Mouse (Mus musculus) cerebellum, adult 11-12 months (tissue): ENCODE results near the gene Hrasls.

Experiments
- DNase-seq: peaks from one replicate; pipeline ENCODE4 v3.0.0; 2022

The Hrasls gene

GRCm38 (mm10) chr16:29209605-29210411 lies at the start of gene Hrasls:
TSS of gene Hrasls (plus strand) at chr16:29209695.
- DNase-seq = peak; percentile 68

- no peak for DNase-seq
These were observed 47.2 kb upstream of the Hrasls start for GRCm38 (mm10) chr16:29162271-29162670.

- DNase-seq = no peak
These were observed 42.4 kb upstream of the Hrasls start for GRCm38 (mm10) chr16:29167051-29167450.

- no peak for DNase-seq
These were observed 37.8 kb upstream of the Hrasls start for GRCm38 (mm10) chr16:29171741-29172140.

- DNase-seq = no peak
These were observed 36.3 kb upstream of the Hrasls start for GRCm38 (mm10) chr16:29173201-29173600.

GRCm38 (mm10) chr16:29174831-29175350 lies 34.6 kb upstream of the Hrasls start:
- DNase-seq = no peak

- DNase-seq = peak; percentile 69
These were observed 16.6 kb upstream of the Hrasls start for GRCm38 (mm10) chr16:29192911-29193310.

GRCm38 (mm10) chr16:29193981-29194380 lies 15.5 kb upstream of the Hrasls start:
- DNase-seq = peak; percentile 86

GRCm38 (mm10) chr16:29195156-29195555 lies 14.3 kb upstream of the Hrasls start:
- no peak for DNase-seq

GRCm38 (mm10) chr16:29198461-29198860 lies 11.0 kb upstream of the Hrasls start:
- no peak for DNase-seq

- no peak for DNase-seq
These were observed 8.3 kb upstream of the Hrasls start for GRCm38 (mm10) chr16:29201146-29201545.

GRCm38 (mm10) chr16:29204875-29205274 lies 4.6 kb upstream of the Hrasls start:
- no peak for DNase-seq

- no peak for DNase-seq
These were observed 3.9 kb upstream of the Hrasls start for GRCm38 (mm10) chr16:29205581-29205980.

GRCm38 (mm10) chr16:29208841-29209240 lies 654 bp upstream of the Hrasls start:
- peak; percentile 54 for DNase-seq

GRCm38 (mm10) chr16:29216395-29217295 lies 7.2 kb downstream of the Hrasls start:
- no peak for DNase-seq

- DNase-seq = peak; percentile 19
These were observed 26.5 kb downstream of the Hrasls start for GRCm38 (mm10) chr16:29235951-29236350.

GRCm38 (mm10) chr16:29254325-29254724 lies 44.8 kb downstream of the Hrasls start:
- no peak for DNase-seq
